Mouse (Mus musculus): ENCODE data around the gene B230118H07Rik. TPM values are rescaled to one million over a fixed set of nuclear protein-coding genes. Genes with fewer than 3 reads are reported as not detected.

B230118H07Rik gene
- polyA plus RNA-seq, 1 experiment, result 3.3 TPM

DNA sequence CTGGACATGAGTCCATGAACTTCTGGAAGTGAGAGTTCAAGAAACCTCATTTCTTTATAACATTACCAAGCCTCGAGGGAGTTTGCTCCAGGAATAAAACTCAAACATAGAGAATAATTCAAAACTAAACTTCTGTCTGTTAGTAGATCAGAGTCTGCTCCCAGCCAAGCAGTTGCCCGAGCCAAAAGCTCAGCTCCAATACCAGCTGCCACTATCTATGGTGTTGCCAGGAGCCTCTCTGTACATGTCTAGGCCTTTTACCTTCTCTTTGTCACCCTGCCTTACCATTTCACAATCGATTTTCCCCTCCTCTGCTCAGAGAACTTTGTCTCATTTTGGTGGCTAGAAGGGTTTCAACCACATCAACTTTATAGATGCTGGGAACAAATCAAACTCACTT, 24.2 kb upstream of the B230118H07Rik start:
- TF ChIP-seq CTCF (IDR thresholded peaks at IDR 0.05; ENCODE audit: insufficient read depth, low read length) (no peak), POLR2A (IDR thresholded peaks at IDR 0.05; ENCODE audit: borderline replicate concordance, extremely low read depth, low read depth, low read length) (no peak)
- H3K4me1 ChIP-seq (ENCODE audit: control insufficient read depth, insufficient read depth, low read length), result peaks cover 2% of the 10 kb centered on the region; the same call in 1 of the 2 replicates
- WGBS, result 55% methylated on average over 3 of the region's 3 CpGs
- DNase-seq, result no peak
- no peak overlapping the region for H3K4me3 ChIP-seq (replicated peaks; ENCODE audit: extremely low read depth, low read depth, low read length)

DNA sequence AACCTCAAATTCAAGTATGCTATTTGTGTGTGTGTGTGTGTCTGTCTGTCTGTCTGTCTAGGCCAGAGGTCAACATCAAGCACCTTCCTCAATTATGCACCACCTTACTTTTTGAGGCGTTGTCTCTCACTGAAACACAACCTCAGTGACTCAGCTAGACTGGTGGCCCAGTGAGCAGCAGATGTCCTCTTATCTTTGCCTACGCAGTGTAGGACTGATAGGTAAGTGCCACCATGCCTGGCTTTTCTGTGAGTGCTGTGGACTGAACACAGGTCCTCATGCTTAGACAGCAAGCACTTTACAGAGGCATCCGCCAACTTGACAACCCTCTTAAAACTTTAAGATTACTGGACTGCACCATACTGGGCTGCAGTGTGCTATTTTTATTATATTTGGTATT, 19.4 kb upstream of the B230118H07Rik start:
- no peak for TF ChIP-seq CTCF (IDR thresholded peaks at IDR 0.05; ENCODE audit: insufficient read depth, low read length)
- TF ChIP-seq POLR2A (IDR thresholded peaks at IDR 0.05; ENCODE audit: borderline replicate concordance, extremely low read depth, low read depth, low read length), result no peak
- Histone ChIP-seq H3K4me3 (replicated peaks; ENCODE audit: extremely low read depth, low read depth, low read length) (no peak overlapping the region), H3K4me1 (ENCODE audit: control insufficient read depth, insufficient read depth, low read length) (no peaks in the 10 kb centered on the region)
- WGBS, result 82% methylated on average over 3 of the region's 3 CpGs
- DNase-seq, result no peak

DNA sequence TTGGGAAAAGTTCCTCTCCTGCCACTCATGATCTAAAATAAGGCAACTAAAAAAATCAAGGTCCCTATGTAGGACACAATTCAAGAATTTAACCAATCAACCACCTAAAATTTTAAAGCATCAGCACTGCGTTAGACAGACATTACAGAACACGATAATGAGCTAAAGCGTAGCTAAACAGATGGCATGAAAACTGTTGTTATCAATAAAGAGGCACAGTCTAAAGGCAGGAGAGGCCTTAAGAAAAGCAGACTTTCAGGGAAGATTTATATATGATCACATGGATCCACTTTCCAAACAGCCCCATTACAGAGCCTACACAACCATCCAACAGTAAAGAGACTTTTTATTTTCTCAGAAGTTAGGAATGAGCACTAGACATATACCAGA, 16.4 kb upstream of the B230118H07Rik start:
- Histone ChIP-seq H3K4me3 (replicated peaks; ENCODE audit: extremely low read depth, low read depth, low read length) (no peak overlapping the region), H3K4me1 (ENCODE audit: control insufficient read depth, insufficient read depth, low read length) (no peaks in the 10 kb centered on the region)
- 95% methylated on average over 3 of the region's 3 CpGs for WGBS
- no peak for DNase-seq
- TF ChIP-seq CTCF (IDR thresholded peaks at IDR 0.05; ENCODE audit: insufficient read depth, low read length), result no peak

DNA sequence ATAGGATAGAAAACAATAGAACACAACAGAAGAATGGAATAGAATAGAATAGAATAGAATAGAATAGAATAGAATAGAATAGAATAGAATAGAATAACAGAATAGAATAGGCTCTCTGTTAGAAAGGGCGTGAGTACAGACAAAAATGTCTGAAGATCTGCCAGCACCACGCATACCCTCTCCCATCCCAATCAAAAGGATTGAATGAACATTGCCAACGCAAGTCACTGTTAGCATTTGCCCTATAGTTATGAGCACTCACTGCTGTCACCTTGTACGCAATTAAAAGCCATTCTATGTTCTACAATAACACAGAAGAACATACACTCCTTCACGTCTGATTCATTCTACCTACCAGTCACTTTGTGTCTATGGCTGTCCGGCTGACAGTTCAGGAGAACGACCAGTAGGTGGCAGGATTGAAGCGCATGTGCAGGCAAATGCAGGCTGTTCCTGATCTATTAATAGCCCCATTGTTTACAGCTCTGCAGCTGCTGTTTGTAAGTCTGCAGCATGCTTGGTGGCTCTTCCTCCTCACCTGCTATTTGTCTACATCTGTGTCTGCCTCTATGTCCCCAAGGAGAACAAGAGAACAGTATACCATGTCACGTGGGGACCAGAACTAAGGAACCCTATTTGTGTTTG, 15.8 kb upstream of the B230118H07Rik start:
- TF ChIP-seq CTCF (IDR thresholded peaks at IDR 0.05; ENCODE audit: insufficient read depth, low read length) (peak; percentile 89), POLR2A (IDR thresholded peaks at IDR 0.05; ENCODE audit: borderline replicate concordance, extremely low read depth, low read depth, low read length) (no peak)
- WGBS, result 21% methylated on average over 9 of the region's 9 CpGs
- DNase-seq, result peak; percentile 59
- Histone ChIP-seq H3K4me1 (ENCODE audit: control insufficient read depth, insufficient read depth, low read length) (no peaks in the 10 kb centered on the region), H3K4me3 (replicated peaks; ENCODE audit: extremely low read depth, low read depth, low read length) (no peak overlapping the region)

DNA sequence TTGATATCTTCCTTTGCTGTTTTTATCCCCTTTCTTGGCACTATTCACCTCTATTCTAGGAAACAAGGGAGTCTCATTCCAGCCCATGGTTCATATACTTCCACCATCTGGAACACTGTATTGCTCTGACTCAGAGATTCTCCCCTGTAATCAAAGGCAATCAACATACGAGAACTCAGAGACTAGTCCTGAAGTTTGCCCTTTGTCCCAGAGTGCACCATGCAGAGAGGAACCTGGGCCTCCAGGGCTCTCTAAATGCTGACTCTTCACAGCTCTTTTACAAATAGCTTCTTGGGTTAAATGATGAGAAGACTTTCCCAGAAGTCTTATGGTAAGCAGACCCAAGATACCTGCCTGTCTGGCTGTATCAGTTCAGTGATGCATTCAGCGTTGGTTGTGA, 11.2 kb upstream of the B230118H07Rik start:
- TF ChIP-seq POLR2A (IDR thresholded peaks at IDR 0.05; ENCODE audit: borderline replicate concordance, extremely low read depth, low read depth, low read length) (no peak), CTCF (IDR thresholded peaks at IDR 0.05; ENCODE audit: insufficient read depth, low read length) (no peak)
- WGBS, result 72% methylated on average over 2 of the region's 2 CpGs
- DNase-seq, result no peak
- Histone ChIP-seq H3K4me1 (ENCODE audit: control insufficient read depth, insufficient read depth, low read length) (no peaks in the 10 kb centered on the region), H3K4me3 (replicated peaks; ENCODE audit: extremely low read depth, low read depth, low read length) (no peak overlapping the region)

DNA sequence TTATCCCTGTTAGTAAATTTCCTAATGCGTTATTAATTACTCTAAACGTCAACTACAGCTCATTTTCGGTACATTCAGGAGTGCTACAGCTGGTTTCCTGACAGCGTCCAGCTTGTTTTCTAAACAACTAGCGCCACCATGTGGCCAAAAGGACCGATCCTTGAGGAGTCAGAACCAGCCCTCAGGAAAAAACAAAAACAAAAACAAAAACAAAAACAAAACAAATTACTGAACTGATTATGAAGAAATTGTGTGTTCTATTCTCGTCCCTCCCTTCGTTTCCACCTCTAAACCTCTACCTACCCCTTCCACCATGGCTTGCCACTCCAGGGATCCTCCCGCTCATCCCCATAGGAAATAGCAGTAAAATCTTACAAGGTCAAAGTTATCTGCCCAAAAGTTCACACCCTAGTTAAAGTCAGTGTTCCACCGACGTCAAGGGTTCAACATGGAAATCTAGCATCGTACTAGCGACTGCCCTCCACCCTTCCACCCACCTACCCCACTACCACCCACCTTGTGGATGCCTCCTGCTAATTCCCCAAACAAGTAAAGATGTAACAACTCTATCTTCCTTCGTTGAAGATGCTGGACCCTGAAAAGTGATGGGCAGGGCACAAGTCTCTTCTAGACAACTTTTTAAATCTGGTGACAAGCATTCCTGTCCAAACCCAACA, 3.7 kb upstream of the B230118H07Rik start:
- Histone ChIP-seq H3K4me1 (ENCODE audit: control insufficient read depth, insufficient read depth, low read length) (no peaks in the 10 kb centered on the region), H3K4me3 (replicated peaks; ENCODE audit: extremely low read depth, low read depth, low read length) (no peak overlapping the region)
- DNase-seq, result peak; percentile 59
- peak; percentile 65 for TF ChIP-seq CTCF (IDR thresholded peaks at IDR 0.05; ENCODE audit: insufficient read depth, low read length)
- TF ChIP-seq POLR2A (IDR thresholded peaks at IDR 0.05; ENCODE audit: borderline replicate concordance, extremely low read depth, low read depth, low read length), result no peak
- WGBS, result 18% methylated on average over 14 of the region's 14 CpGs

DNA sequence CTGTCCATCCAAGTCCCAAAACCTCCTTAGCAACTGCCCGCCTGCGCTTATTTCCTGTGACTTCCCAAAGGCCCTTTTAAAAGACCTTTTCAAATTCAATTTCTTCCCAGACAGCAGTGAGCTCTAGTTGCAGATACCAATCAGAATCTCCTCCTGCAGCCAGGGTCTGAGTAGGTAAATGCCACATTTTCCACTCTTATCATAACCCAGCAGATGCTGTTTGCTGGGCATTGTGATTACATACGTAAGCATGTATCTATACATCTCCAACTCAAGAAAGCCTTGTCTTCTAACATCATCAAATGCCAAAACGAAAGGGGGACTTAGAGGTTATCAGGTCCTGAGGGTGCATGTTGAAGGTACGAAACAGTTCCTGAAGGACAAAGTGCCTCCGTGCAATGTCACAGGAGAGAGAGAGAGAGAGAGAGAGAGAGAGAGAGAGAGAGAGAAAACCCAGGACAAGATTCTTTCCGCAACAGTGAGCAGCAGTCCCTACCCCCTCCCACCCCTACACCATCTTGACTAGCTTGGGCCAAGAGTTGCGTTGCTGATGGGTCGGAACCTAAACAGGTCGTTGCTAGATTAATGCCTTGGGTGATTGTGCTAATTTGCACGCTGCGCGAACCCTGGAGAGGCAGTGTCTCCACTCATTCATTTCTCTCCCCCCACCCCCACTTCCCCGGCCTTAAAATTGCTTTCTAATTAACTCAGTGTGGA, 3.0 kb upstream of the B230118H07Rik start:
- no peak for DNase-seq
- TF ChIP-seq CTCF (IDR thresholded peaks at IDR 0.05; ENCODE audit: insufficient read depth, low read length) (no peak), POLR2A (IDR thresholded peaks at IDR 0.05; ENCODE audit: borderline replicate concordance, extremely low read depth, low read depth, low read length) (no peak)
- Histone ChIP-seq H3K4me3 (replicated peaks; ENCODE audit: extremely low read depth, low read depth, low read length) (no peak overlapping the region), H3K4me1 (ENCODE audit: control insufficient read depth, insufficient read depth, low read length) (no peaks in the 10 kb centered on the region)
- WGBS, result 42% methylated on average over 14 of the region's 14 CpGs

DNA sequence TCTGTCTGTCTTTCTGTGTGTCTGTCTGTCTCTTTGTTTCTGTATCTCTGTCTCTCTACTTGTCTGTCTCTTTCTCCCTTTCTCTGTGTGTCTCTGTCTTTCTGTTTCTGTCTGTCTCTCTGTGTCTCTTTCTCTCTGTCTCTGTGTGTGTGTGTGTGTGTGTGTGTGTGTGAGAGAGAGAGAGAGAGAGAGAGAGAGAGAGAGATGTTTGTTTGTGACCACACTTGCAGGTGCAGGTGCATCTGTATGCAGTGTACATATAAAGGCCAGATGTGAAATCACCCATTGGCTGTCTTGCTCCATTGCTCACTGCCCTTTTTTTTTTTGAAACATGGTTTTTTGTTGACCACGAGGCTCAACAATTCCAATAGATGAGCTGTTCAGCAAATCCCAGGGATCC, 1.1 kb upstream of the B230118H07Rik start:
- TF ChIP-seq POLR2A (IDR thresholded peaks at IDR 0.05; ENCODE audit: borderline replicate concordance, extremely low read depth, low read depth, low read length) (no peak), CTCF (IDR thresholded peaks at IDR 0.05; ENCODE audit: insufficient read depth, low read length) (no peak)
- 32% methylated on average over 1 of the region's 1 CpGs for whole genome bisulfite sequencing
- Histone ChIP-seq H3K4me1 (ENCODE audit: control insufficient read depth, insufficient read depth, low read length) (no peaks in the 10 kb centered on the region), H3K4me3 (replicated peaks; ENCODE audit: extremely low read depth, low read depth, low read length) (no peak overlapping the region)
- DNase-seq, result no peak

DNA sequence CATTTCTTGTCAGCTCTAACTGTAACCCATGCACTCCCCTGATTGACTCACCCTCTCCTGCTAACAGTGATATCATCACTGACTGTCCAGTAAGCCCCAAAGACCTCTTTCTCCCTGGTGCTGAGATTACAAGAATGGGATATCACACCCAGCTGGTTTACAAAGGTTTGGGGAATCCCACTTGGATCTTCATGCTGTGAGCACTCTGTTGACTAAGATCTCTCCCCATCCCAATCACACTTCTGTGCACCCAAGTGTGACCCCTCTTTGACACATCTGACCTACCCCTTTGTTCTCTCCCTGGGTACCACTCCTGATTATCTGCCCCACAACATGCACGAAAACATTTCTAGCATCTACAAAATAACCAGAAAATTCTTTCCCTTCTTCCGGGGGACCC, 971 bp downstream of the B230118H07Rik start:
- TF ChIP-seq POLR2A (IDR thresholded peaks at IDR 0.05; ENCODE audit: borderline replicate concordance, extremely low read depth, low read depth, low read length), result no peak
- no peak for TF ChIP-seq CTCF (IDR thresholded peaks at IDR 0.05; ENCODE audit: insufficient read depth, low read length)
- Histone ChIP-seq H3K4me3 (replicated peaks; ENCODE audit: extremely low read depth, low read depth, low read length) (no peak overlapping the region), H3K4me1 (ENCODE audit: control insufficient read depth, insufficient read depth, low read length) (no peaks in the 10 kb centered on the region)
- DNase-seq, result no peak
- 71% methylated on average over 2 of the region's 2 CpGs for WGBS

Data from lung, adult 2 months (tissue).